Mouse (Mus musculus) large intestine, adult 2 months (tissue): ENCODE data around the gene Usp22. TPM values are rescaled to one million over a fixed set of nuclear protein-coding genes. Genes with fewer than 3 reads are reported as not detected.
"Not testable (repeated sequence)": the region's sequence is repeated elsewhere in the genome, so short reads cannot be mapped to it uniquely, and the experiment has no call there.

Experiments used
- DNase-seq: peaks from one replicate; pipeline ENCODE4 v3.0.0-alpha.2; 2012; ENCODE audit warnings: low read depth, low spot score
- WGBS: fragments of 180-500 bp; shearing (Covaris S2); methylation state at CpG from one replicate; pipeline ENCODE4 v1.1.7; 2018; 5-methylcytosine and 5-hydroxymethylcytosine counted together
- polyA plus RNA-seq: library from polyadenylated mRNA; depleted of rRNA; stranded (reverse); fragments of >200 nt; gene quantifications from 2 replicates; pipeline ENCODE4 v1.2.3, GENCODE M21; 2012

Usp22 gene
- polyA plus RNA-seq, 1 experiment, result 32.5 TPM

- DNase-seq, result no peak
- WGBS, result 90% methylated on average over 2 of the region's 2 CpGs
These were observed 17.9 kb upstream of the Usp22 start for GRCm38 (mm10) chr11:61192779-61193178.

GRCm38 (mm10) chr11:61192123-61192522 lies 17.3 kb upstream of the Usp22 start:
- 76% methylated on average over 7 of the region's 10 CpGs for WGBS

GRCm38 (mm10) chr11:61190776-61191175 lies 15.9 kb upstream of the Usp22 start:
- WGBS, result 61% methylated on average over 2 of the region's 2 CpGs
- DNase-seq, result no peak

More at GRCm38 (mm10) chr11:61192123-61192522, 17.3 kb upstream of the Usp22 start:
- DNase-seq, result not testable (repeated sequence)

GRCm38 (mm10) chr11:61183820-61184219 lies 9.0 kb upstream of the Usp22 start:
- no peak for DNase-seq
- WGBS, result 58% methylated on average over 1 of the region's 1 CpGs

DNA sequence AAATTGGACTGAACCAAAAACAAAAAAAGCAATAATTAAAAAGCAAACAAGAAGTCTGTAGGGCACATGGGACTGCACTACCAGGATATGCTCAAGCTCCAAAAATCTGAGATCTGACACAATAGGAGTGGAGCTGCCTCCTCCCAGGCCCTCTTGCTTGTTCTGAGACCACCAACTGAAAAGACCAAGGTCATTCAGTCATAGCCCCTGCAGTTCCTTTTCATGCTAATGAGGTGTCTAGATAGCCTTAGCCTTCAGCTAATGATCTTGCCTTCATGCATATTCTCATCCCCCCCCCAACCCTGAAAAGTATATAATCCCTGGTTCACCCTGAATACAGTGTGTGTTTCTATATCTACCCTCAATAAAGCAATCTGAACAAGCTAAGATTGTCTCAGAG lies 6.8 kb upstream of the Usp22 start:
- DNase-seq, result no peak

DNA sequence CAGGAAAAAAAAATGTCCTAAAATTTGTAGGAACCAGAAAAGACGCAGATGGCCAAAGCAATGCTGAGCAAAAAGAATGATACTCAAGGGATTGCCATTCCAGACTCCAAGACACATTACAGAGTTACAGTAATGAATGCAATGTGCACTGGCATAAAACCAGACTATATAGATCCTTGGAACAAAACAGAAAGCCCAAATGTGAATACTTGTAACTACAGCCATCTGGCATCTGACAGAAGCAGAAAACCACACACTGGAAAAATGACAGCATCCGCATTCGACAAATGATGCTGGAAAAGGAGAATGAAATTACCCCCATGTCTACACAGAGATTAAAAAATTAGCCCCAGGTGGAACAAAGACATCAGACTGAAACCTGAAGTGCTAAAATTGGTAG lies 5.5 kb upstream of the Usp22 start:
- WGBS, result 92% methylated on average over 3 of the region's 3 CpGs
- no peak for DNase-seq

DNA sequence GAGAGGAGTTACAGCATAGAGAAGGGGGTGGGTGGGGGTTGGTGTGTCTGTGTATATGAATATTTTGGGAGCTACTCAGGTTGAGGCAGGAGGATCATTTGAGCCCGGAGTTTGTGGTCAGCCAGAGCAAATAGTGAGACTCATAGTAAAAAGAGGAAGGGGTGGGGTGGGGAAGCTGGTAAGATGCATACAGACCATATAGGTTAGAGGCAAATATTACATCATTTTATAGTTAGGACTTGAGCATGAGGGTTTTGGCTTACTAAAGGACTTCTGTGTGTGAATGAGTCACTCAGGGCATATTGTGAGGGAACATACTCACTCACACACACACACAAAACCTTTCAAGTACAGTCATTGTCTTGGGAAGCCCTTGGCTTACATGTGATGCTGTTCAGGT lies 1.5 kb upstream of the Usp22 start:
- DNase-seq, result no peak
- WGBS, result 50% methylated on average over 1 of the region's 1 CpGs

- no peak for DNase-seq
- 76% methylated on average over 5 of the region's 5 CpGs for WGBS
These were observed 923 bp upstream of the Usp22 start for GRCm38 (mm10) chr11:61175778-61176177.

DNA sequence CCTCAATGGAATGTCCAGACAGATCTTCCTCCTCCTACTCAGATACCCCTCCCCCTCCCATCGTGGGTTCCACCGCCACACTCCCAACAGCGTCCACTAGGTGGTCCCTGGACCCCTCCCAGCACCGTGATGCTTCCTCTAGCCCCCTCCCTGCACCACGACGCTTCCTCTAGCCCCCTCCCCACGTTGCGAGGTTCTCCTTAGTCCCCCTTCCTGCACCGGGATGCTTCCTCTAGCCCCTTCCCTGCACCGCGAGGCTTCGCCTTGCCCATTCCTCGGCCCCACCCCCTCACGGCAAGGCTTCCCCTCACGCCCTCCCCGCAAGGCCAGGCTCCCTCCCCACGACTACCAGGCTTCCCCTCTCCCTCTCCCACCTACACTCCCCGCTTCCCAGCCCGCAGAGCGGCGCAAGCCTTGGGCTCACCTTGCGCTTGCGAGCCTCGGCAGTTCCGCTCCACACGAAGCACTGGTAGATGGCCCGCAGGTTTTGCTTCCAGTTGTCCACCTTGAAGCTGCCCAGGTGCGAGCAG lies 499 bp downstream of the Usp22 start:
- no peak for DNase-seq
- under 1% methylated on average over 28 of the region's 28 CpGs for WGBS

DNA sequence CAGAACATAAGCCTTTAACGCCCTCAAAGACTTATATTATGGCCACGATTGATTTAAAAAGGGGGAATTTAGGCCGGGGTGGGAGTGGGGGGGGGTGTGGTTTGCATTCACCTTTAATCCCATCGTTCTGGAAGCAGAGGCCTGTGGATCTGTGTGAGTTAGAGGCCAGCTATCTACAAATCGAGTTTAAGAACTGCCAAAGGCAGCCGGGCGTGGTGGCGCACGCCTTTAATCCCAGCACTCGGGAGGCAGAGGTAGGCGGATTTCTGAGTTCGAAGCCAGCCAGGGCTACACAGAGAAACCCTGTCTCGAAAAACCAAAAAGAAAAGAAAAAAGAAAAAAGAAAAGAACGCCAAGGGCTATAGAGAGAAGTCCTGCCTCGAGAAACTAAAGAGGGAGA lies 1.4 kb downstream of the Usp22 start:
- WGBS, result 28% methylated on average over 15 of the region's 15 CpGs

DNA sequence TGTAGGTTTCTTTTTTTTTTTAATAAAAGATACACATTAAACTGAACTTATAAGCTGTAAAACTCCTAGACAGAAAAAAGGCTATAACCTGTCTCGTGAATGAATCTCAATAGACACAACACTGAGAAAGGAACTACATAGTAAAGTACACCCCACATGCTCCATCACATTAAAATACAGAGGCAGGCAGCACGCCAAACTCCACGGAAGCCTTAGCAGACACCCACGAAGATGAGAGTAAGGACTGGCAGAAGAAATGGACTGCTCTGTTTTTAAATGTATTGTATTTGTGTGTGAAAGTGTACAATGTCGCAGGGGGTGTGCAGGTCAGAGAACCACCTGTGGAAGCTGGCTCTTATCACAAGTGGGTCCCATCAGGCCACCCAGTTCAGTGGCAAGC lies 4.7 kb downstream of the Usp22 start:
- no peak for DNase-seq
- WGBS, result 63% methylated on average over 5 of the region's 5 CpGs

More for the DNA sequence above, 1.4 kb downstream of the Usp22 start:
- DNase-seq, result not testable (repeated sequence)

DNA sequence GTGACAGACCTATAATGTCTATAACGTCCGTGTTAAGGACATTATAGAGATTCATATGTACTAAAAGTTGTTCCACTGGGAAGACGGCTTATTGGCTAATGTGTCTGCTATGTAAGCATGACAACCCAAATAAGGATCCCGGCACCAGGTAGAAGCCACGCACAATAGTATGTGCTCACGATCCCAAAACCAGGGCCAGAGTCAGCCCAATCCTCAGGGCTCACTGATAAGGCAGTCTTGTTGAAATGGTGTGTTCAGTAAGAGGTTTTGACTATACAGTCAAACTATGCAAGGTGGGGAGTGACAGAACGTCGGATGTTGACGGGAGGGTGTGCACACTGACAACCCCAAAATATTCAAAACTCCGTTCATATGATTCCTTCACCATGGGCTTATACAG lies 10.0 kb downstream of the Usp22 start:
- no peak for DNase-seq
- 89% methylated on average over 10 of the region's 10 CpGs for WGBS

- no peak for DNase-seq
- WGBS, result 92% methylated on average over 6 of the region's 6 CpGs
These were observed 10.5 kb downstream of the Usp22 start for GRCm38 (mm10) chr11:61164366-61164765.

DNA sequence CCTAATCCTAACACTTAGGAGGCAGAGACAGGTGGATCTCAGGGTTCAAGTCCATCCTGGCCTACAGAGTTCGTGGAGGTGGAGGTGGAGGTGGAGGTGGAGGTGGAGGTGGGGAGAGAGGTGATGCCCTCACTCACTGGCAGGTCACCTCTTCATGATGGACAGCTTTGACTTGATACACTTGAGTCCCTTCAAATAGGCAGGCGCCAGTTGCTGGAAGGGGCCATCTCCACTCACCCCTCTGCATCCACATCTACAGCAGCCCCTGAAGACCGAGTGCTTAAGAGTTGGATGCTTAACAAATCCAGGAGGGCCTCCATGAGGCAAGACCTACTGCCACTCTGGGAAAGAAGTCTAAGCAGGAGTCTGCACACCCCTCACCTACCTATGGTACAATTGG lies 11.5 kb downstream of the Usp22 start:
- WGBS, result 92% methylated on average over 3 of the region's 3 CpGs
- no peak for DNase-seq

DNA sequence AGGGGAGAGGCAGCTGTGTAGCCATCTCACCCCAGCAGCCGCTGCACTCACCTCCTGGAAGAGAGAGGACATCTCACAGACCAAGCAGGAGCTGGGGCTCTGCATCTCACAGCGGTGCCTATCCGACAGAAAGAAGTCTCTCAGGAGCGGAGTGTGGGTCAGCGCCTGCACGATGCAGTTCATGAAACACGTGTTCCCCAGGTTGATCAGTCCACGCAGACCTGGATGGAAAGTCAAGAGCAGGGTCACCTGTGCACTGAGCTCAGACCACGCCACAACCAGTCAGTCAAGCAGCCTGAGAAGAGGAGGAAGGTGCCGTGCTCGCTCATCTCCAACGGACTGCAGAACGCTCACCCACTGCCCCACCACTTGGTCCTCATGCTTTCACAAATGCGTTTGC lies 12.1 kb downstream of the Usp22 start:
- WGBS, result 95% methylated on average over 14 of the region's 14 CpGs
- DNase-seq, result no peak

- no peak for DNase-seq
- 79% methylated on average over 13 of the region's 13 CpGs for WGBS
These were observed 13.7 kb downstream of the Usp22 start for GRCm38 (mm10) chr11:61161121-61161520.

DNA sequence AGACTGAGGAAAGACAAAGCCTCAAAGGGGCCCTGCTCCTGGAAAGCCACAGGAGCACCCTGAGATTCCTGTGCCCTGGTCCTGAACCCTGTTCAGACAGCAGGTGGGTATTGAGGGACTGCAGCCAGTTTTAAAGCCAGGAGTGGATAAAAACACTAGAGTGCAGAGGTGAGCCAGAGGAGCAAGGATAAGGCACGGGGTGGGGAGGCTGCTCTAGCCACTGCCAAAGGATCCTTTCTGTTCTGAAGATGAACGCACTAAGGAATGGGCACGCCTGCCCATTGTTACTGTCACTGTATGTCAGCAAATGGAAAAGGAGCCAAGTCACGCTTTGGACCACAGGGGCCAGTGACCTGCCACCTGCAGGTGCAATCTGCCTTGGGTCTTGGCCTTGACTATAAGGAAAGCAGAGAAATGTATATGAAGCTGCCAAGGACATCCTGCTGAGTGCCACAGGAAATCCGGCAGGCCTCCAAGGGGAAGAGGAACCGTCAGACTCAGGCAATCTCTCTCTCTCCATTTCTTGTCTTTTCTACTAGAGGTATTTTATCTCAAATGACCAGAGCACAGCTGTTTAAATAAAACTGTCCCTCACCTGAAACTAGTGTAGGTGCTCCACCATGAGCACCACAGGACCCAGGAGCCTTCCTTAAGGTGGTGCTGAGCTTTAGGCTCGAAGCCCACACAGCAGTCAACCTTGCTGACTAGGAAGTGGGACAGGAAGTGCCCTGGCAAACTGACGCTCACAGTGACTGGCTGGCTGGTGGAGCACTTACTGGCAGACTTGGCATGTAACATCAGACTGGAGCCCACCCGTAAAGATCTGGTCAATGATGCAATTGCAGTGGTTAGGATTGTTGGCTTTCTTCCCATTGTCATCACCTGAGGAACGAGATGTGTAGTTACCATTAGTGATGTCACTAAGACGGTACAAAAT lies 14.8 kb downstream of the Usp22 start:
- DNase-seq, result no peak
- WGBS, result 67% methylated on average over 11 of the region's 11 CpGs

DNA sequence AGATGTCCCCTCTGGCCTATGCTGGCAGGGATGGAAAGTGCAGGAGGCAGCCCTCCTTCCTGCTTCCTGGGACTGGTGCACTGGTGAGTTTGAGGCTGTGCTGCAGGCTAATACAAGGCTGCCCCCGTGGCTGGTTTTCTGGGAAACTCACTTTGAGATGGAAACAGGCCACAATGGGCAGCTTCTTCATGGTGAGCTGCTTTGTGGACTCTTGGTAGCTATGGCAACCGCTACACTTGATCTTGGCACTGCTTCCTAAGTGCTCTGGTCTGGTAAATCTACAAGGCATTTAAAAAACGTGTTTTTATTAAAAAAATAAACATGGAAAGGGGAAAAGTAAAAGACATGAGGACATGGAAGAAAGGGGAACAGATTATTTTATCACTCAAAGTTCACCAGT lies 16.7 kb downstream of the Usp22 start:
- 68% methylated on average over 3 of the region's 3 CpGs for WGBS
- DNase-seq, result no peak

DNA sequence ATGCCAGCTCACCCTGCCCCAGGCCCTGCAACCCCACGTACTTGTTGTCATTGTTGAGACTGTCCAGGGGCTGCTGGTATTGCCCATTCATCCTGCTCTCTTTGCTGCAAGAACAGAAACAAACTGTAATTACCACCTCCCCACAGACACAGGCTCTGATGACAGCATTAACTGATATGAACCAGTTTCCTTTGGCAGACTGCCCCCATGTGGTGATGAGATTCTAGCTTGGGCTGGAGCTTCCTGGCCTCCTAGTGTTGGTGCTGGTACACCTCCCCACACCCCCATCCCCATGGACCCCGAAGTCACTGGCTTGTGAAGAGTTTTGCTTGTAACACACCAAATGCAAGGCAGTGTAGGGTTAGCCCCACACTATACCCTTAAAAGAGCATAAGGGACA lies 19.1 kb downstream of the Usp22 start:
- WGBS, result 82% methylated on average over 2 of the region's 2 CpGs
- no peak for DNase-seq

DNA sequence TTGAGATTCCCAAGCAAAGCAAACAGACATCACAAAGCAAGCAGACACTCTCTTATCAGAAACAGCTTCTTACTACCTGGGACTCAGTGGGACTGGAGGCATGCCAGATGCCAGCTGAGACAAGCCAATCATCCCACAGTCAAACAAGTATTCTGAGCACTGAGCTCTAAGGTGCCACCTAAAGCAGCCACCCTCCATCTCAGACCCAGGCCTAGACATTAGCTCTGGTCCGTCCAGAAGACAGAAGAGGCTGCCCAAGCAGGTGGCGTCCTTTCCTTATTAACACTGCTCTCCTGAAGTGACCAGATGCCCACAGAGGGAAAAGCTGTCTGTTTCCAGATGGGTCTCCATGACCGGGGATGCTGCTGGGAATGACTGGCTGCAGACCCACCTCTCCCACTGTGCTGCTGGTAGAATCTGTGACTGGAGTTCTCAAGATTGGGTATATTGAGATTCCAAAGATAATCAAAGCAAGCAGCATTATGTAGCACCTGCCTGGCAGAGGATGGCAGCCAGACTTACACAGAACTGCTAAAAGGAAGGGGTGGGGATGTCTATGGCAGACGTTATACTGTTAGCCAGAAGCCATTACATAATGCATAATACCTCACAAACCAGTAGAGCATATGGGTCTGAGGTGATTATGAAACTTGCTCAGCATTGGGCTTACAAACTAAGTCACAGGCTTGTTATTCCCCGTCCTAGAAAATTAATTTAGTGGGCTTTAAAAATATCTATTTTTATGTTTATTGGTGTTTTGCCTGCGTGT lies 24.4 kb downstream of the Usp22 start:
- 63% methylated on average over 6 of the region's 6 CpGs for WGBS
- no peak for DNase-seq

DNA sequence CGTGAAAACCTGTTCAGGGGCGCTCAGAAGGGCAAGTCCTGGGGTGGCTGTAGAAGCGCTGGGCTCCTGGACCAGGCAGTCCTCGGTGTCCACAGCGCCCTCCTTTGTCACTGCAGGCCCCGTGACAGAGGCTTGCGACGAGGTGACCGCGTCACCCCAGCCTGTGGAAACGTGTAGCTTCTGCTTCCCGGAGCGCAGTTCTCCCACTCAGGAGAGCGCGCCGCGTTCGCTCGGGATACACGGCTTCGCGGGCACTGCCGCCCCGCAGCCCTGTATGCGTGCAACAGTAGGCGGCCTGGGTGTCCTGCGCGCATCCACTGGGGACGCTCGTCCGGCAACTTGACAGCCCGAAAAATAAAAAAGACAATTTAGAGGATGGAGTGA lies 27.6 kb downstream of the Usp22 start:
- 12% methylated on average over 32 of the region's 32 CpGs for WGBS
- no peak for DNase-seq
